Mouse (Mus musculus): ENCODE results near the gene Adgrg1.

Adgrg1 gene

DNA sequence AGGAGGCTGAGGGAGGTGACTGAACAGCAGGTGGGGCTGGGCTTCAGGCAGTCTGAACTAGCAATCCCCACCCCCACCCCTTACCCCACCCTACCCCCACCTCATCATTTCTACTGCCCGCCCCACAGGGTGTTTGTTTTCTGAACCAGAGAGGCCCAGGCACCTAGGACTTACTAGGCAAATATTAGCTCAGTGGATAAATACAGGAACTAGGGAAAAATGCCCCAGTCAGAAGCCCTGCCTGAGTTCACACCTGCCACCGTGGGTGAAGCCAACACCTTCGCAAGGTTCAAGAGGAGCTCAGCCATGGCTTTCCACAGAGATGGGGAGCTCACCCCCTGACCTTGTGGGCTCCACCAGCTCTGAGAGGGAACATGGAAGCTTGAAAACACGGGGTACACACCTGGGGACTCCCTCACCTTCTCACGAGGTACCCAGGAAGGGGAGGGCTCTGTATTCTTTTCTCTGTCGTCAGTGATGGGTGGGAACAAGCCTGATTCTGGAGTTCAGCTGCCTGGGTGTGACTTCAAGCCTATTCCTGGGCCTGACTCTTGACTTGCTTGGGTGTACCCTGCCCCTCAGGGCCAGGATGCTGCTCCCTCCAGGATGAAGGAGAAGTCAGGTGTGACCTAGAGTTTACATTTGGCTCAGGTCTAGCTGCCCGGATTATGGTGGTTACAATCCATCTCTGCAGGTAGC lies at the start of gene Adgrg1:
TSS of gene Adgrg1 (plus strand) at position 285 of the 699 bp plus-strand sequence.
- in situ Hi-C loops (cut with MseI, MboI), result no loop called here

DNA sequence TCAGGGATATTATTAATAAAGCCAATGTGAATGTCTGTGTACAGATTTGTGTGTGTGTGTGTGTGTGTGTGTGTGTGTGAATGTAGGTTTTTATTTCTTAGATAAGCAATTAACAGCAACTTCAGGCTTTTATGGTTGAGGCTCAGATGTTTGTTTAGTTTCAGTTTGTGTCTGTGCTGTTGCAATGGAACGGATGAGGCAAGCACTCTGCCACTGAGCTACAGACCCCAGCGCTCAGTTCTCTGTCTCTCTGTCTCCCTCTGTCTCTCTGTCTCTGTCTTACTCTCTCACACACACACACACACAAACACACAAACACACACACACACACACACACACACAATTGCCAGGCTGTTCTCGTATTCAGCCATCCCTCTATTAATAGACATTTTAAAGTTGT lies 46.3 kb upstream of the Adgrg1 start:
- in situ Hi-C loops (cut with MseI, MboI), result no loop called here

DNA sequence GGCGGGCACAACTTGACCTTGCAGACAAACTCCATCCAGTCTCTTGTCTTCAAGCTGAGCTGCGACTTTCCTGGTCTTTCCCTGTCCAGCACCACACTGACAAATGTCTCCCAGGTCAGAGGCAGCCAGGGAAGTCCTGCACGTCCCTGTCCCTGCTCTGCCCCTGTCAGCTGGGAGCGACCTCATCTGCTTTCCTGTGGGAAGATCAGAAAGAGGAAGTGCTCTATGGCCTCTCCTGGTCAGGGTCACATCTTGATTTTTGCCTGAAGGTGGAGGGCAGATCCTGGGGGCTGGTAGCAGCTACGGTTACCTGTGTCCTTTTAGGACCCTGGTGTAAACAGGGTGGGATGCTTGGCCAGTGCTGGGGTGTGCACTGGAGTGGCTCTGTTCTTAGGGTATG lies 40.6 kb upstream of the Adgrg1 start:
- in situ Hi-C loops (cut with MseI, MboI), result no loop called here

DNA sequence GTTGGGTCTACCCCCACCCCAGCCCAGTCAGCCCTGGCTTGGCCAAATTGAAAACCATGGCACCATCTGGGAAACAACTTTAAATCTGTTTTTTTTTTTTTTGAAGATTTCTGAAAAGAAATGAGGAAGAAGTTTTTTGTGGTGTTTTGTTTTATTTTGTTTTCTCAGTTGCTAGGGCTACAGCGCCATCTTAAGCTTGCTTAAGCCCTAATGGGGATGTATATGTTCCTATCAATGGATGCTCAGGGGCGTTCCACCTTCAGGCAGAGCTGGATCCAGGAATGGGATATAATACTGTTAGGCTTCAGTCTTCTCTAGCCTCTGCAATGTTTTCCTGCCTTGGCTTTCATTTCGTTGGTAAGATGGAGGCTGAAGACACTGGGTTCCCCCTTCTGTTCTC lies 39.4 kb upstream of the Adgrg1 start:
- in situ Hi-C loops (cut with MseI, MboI), result no loop called here

DNA sequence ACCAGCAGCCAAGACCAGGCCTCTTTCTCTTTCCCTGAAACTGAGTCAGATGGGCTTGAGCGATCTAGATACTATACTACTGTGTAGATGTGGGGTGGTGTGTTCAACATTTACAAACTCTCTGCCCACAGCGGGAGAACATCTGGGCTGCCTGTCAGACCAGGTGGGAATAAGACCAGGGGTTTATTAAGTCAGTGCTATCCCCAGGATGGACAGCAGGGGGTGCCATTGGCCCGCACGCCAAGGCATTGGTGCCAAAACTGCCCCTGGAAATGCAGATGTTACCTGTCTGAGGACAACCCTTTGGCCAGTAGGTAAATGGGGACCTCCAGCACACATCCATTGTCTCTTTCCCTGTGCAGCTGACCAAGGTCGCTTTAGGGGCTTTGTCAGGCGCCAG lies 32.0 kb upstream of the Adgrg1 start:
- in situ Hi-C loops (cut with MseI, MboI), result no loop called here

DNA sequence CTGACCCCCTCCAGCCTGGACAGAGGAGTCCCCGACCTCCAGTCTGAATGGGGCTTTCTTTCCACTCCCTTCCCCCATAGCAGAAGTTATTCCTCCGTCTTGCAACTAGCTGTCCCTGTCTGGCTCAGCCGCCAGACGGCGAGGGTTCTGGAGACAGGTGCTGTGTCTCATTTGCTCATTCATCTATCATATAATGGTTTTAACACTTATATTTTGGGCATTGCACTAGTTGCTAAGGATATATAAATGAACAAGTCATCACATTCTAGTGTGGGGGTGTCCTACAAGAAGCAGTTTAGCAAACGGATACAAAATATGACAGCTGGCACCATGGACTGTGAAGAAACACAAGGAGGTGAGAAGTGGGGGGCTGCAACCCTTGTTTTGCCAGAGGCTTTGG lies 29.4 kb upstream of the Adgrg1 start:
- in situ Hi-C loops (cut with MseI, MboI), result loop anchor here (5.0 kb wide), 1 partner anchor 57 kb away; no protein-coding TSS in a partner anchor

DNA sequence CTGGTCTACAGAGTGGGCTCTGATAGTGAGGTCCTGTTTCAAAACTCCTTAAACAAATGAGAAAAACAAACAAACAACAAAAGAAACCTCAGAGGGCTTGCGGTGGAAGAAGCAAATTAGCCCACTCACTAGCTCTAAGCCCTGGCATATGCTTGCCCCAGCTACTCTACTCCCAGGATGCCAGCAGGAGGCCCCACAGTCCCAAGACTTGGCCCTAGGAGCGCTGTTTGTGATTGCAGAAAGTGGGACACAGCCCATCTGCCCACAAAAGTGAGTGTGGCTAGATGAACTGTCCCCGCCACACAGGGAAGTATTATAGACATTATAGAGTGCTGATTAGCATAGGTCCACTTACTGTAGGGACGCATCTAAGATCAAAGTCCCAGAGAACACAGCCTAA lies 26.1 kb upstream of the Adgrg1 start:
- in situ Hi-C loops (cut with MseI, MboI), result loop anchor here (5.0 kb wide), 1 partner anchor 54 kb away; no protein-coding TSS in a partner anchor

DNA sequence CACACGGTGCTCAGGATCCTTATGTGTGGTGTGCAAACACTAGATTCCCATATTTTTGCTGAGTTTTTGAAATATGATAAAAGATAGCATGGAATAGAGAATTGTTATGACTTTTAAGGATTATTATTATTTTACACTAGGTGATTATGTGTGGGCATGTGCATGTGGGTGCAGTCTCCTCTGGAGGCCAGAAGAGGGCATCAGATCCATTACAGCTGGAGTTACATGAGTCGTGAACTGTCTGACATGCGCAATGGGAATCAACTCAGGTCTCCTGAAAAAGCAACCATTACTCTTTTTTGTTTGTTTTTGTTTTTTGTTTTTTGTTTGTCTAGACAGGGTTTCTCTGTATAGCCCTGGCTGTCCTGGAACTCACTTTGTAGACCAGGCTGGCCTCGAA lies 25.5 kb upstream of the Adgrg1 start:
- in situ Hi-C loops (cut with MseI, MboI), result loop anchor here (5.0 kb wide), 1 partner anchor 53 kb away; no protein-coding TSS in a partner anchor

DNA sequence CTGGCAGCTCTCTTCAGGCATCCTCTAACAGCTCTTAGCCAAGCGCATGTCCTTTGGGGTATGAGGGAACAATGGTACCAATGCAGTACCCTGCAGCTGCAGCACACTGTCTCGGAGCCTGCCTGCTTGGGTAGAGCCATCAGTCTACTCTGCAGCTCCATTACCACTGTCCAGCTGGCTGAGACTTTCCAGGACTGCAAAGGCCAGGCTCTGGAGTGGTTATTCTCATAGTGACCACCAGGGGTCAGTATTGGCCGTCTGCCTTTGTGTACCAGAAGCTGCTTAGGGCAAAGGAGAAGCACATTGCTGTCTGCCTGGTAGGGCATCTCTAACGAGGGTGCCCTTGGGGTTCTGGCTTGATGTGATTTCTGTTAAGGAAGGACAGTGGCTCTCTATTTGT lies 24.5 kb upstream of the Adgrg1 start:
- in situ Hi-C loops (cut with MseI, MboI), result no loop called here

DNA sequence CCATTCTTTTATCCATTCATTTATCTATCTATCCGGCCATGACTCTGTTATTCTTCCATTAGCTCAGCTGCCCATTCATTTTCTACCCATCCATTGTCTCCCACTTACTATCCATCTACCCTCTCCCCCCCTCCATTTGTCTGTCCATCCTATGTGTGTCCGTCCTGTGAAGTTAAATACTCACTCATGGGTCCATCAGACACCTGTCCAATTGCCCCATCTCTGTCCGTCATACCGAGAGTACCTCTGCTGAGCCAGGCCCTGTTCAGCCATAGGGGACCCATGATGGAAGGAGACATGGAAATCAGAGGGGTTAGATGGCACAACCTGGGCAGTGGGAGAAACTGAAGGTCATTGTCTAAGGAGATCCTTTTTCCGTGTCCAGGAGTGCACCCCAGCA lies 24.1 kb upstream of the Adgrg1 start:
- in situ Hi-C loops (cut with MseI, MboI), result no loop called here

DNA sequence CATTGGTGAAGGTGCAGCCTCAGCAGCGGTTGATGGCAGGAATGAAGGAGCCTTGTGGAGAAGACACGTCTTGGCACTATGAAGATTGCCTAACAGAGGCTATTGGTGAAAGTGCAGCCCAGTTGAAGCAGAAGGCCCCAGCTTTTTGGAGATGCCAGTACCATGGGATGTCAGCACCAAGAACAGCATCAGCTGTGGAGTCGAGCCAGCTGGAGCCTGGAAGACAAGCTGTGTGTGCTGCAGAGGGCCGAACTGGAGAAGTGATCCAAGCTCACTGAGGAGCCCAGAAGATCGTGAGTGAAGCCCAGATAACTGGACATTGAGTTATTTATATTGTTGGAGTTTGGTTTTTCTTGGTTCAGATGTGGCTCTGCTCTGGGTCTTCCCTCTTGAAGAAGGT lies 22.5 kb upstream of the Adgrg1 start:
- in situ Hi-C loops (cut with MseI, MboI), result no loop called here

DNA sequence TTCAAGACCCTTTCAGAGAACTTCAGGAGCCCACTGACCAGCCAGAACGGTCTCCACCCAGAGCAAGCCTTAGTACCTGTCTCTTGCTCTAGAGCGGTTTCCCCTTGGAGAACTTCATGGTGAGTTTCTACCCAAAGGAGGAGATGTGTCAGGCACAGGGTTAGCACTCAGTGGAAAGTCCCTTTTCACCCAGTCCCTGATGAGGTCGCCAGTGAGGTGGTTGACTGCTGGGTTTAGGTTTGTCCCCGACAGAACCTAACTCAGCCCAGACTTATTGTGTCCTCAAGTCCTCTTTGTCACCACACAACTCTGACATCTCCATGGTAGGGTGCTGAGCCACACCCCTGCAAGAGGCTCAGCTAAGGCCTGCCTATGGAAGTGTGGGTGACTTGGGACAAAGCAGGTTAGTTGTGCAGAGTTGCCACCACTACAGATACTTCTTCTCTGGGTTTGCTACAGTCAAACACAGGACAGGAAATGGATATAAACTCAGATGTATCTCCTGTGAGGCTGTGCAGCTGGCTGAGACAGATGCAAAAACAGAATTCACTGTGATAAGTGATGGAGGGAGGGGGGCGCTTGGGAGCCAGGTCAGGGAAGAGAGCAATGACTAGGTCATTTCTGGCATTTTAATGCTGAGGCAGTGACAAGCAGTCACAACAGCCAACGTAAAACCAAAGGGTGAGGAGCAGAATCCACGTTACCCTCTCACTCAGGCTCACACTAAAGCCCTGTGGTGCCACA lies 20.8 kb upstream of the Adgrg1 start:
- in situ Hi-C loops (cut with MseI, MboI), result no loop called here

DNA sequence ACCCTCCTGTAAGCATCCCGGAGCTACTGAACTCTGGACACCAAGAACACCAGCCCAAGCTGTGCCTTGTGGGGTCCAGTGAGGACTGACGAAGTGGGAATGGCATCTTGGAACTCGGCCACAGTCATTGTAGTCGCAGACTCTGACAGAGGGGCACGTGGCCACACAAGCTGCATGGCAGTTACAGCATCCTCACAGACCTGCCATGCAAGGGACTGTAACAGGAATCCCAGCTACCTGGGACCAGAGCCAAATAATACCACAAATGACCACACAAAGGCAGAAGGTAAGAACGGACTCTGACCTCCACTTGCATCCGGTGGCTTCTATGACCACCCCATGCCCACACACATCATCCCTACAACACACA lies 20.2 kb upstream of the Adgrg1 start:
- in situ Hi-C loops (cut with MseI, MboI), result no loop called here

DNA sequence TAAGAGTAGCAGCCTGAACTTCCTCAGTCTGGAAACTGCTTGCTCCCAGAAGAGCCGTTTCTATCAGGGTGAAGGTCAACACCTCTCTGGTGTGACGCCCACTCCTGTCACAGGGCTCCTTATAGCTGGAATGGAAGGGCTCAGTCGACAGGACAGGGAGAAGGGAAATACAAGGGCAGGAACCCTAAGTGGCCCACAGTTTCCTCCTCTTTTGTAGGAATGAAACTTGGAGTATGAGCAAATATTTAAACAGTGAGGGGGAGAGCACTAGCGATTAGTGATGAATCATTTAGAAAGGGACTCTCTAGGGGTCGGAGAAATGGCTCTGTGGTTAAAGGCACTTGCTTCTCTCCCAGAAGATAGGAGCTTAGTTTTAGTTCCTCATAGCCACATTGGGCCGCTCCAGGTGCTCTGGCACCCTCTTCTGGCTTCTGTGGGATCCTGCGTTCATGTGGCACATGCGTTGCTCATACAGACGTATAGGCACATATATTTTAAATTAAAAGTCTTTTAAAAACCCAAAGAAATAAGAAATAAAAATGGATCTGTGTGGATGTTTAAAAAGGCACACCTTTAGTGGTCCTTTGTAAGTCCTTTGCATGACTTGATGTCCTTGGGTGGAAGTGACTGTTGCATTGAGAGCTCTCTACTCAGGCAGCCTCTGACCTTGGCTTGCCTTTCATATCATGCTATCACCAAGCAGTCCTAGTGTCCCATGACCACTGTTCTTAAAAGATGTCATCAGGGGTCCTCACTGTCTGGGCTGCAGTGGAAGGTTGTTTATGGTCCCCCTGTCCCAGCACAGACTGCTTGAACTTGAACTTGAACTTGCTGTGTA lies 19.4 kb upstream of the Adgrg1 start:
- in situ Hi-C loops (cut with MseI, MboI), result no loop called here

DNA sequence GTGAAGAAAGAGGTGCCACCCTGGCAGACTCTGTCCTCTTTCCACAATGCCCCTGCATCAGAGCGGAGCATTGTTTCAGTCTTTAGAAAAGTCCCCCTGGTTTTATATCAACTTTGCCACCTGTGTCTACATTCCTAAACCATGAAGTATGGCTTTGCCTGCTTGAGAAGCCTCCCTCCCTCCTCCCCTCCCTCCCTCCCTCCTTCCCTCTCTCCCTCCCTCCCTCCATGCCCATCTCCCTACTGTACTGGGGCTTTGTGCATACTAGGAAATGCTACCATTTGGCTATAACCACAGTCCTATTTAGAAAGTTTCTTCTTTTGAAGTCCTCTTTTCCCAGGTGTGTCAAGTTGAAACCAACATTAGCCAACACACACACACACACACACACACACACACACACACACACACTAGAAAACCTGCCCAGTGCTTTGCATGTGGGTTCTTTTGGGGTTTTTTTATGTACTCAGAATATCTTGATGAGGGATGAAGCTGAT lies 18.4 kb upstream of the Adgrg1 start:
- in situ Hi-C loops (cut with MseI, MboI), result no loop called here

DNA sequence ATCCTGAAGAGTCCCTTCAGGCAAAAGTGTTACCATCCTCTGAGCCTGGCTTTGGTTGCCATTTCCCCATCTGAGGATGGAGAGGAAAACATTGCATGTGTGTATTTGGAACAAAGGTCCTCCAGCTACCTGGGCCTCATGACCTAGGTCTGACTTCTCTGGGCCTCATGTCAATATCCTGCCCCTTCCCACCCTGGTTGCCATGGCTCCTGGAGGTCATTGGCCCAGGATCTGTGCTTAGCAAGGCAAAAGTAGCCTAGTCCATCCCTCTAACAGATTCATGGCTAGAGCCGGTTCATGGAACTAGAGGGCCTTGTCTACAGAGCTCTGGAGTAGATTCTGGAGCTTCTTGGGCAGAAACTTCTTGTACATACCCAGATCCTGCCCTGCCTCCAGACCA lies 12.3 kb upstream of the Adgrg1 start:
- in situ Hi-C loops (cut with MseI, MboI), result no loop called here

DNA sequence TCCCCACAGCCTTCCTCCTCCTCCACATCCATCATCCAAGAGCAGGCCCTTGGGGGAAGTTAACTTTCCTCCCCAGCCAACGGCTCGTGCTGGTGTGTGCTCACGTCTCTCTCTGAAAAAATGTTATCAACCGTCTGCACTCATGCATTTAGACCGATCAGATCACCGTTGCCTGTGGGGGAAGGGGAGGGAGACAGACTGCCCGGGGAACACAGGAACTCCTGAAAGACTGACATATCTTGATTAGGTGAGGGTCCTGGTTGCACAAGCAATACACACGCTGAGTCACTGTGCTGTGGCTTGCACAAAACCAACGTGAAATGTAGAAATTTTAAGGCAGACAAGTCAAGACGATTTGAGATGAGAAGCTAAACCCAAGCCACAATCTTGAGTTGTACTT lies 9.7 kb upstream of the Adgrg1 start:
- in situ Hi-C loops (cut with MseI, MboI), result no loop called here

DNA sequence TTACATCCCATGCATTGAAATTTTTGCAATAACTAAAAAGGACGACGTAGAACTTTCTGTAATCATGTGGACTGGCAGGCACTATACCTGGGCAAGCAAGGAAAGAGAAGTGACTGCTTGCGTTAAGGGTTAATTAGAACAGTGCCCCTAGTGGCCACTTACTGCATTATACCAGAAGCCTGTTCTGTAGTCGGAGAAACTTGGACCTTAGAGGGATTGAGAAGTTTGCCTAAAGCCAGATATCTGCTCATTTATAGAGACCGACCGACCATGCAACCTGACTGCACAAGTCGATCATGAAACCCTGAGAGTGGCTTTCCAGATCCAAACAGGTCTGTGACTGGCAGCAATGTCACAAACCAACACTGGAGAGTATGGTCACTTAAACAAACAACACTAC lies 8.0 kb upstream of the Adgrg1 start:
- in situ Hi-C loops (cut with MseI, MboI), result no loop called here

DNA sequence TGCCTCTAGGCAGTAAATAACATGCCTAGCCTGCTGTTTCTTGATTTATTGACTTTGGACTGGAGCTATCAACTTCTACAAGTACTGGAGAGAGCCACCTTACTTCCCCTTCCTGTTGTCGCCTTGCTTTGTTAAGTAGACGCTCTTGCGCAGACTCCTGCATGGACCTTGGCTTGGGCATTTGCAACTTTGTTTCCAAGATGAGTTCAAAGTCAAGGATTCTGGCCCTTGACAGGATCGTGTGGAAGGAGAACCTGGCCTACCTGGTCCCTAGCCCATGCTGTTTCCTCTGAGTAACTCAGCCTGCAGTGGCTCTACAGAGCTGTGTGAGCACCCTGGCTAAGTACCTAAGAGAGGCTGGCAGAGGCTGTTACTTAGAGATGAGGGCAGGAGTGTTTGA lies 7.5 kb upstream of the Adgrg1 start:
- in situ Hi-C loops (cut with MseI, MboI), result no loop called here

DNA sequence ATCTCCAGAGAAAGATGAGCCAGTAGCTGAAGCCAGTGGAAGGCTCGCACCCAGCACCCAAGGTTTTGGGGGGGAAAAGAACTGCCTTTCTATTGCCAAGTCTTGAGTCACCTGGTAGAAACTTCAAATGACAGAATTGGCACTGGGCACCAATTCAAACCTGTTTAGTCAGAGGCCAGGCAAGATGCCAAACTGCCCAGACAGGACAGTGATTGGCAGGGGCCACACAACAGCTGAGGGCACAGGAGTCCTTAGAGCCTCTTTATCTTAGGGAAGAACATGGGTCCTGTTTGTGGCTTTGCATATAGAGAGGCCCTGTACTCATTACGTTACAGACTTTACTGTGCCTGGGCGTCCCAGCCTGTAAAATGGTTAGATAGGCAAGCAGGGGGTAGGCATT lies 7.0 kb upstream of the Adgrg1 start:
- in situ Hi-C loops (cut with MseI, MboI), result no loop called here

DNA sequence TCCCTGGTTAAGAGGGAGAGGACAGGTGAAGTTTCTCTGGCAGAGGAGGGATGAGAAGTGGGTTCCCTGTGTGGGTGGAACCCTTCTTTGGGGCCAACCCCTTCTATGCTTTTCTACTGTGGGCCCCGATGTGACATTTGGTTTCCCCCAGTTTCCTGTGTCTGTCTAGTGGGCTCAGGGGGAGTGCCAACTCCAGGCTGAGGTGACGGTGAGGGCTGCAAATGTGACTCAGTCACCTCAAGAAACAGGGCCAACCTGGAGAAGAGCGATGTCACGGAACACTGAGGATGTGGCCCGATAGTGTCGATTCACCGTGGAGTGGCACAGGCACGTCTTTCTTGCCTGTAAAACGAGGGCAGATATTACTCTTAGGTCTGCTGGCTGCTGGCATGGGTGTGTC lies 1.3 kb upstream of the Adgrg1 start:
- in situ Hi-C loops (cut with MseI, MboI), result no loop called here

DNA sequence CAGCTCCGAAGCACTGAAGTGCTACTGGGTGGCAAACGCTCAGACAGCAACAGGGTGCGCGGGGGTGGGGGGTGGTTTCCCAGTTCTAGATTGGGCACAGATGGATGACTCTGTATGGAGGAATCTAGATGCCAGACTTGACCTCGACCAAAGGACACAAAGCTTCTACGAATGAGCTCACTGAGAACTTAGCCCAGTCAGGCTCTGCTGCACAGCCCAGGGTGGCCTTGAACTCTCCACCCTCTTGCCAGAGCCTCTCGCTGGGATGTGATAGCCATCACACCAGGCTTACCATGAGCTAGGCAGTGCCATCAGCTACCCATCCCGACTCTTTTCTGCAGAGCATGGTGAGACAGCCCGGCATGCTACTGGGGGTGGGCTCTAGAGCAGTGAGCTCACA lies 765 bp upstream of the Adgrg1 start:
- in situ Hi-C loops (cut with MseI, MboI), result no loop called here

Measured in mouse trophoblast stem cell (cell line).